Mouse (Mus musculus) lung, postnatal 0 days (tissue): ENCODE measurements around the gene Hkdc1. TPM values are rescaled to one million over a fixed set of nuclear protein-coding genes. Genes with fewer than 3 reads are reported as not detected.

ENCODE experiments used
- ATAC-seq: fragments of 200-750 bp; cut with Nextera tagmentation; 2 replicates; pipeline ENCODE4 v1.8.0; 2017; ENCODE audit warnings: moderate library complexity
- DNase-seq: peaks from one replicate; pipeline ENCODE4 v3.0.0-alpha.2; 2016; ENCODE audit warnings: low spot score
- H3K27ac ChIP-seq: fragments of 300-500 bp; sonication (generic); 2 replicates; pipeline ENCODE4 v1.5.1; 2014; ENCODE audit warnings: antibody characterized with exemption, mild to moderate bottlenecking, low read length, mixed read lengths
- H3K27me3 ChIP-seq: fragments of 300-500 bp; sonication (generic); replicated peaks from 2 replicates; pipeline ENCODE4 v1.6.1; 2014; ENCODE audit warnings: low read length, mixed read lengths; ENCODE audit not compliant: insufficient read depth
- H3K36me3 ChIP-seq: fragments of 300-500 bp; sonication (generic); 2 replicates; pipeline ENCODE4 v1.6.1; 2014; ENCODE audit warnings: low read length, mixed read lengths; ENCODE audit not compliant: insufficient read depth
- H3K4me1 ChIP-seq: fragments of 300-500 bp; sonication (generic); 2 replicates; pipeline ENCODE4 v1.6.1; 2014; ENCODE audit warnings: antibody characterized with exemption, low read depth, low read length, mixed read lengths; ENCODE audit not compliant: insufficient read depth
- H3K4me2 ChIP-seq: fragments of 300-500 bp; sonication (generic); replicated peaks from 2 replicates; pipeline ENCODE4 v1.6.1; 2014; ENCODE audit warnings: low read depth, mild to moderate bottlenecking, low read length, moderate library complexity, mixed read lengths
- H3K4me3 ChIP-seq: fragments of 300-500 bp; sonication (generic); 2 replicates; pipeline ENCODE4 v1.5.1; 2014; ENCODE audit warnings: low read depth, low read length
- H3K9ac ChIP-seq: fragments of 300-500 bp; sonication (generic); replicated peaks from 2 replicates; pipeline ENCODE4 v1.6.1; 2014; ENCODE audit warnings: low read depth, mild to moderate bottlenecking
- H3K9me3 ChIP-seq: fragments of 300-500 bp; sonication (generic); 2 replicates; pipeline ENCODE4 v1.6.1; 2016; ENCODE audit warnings: low read length, mixed read lengths
- CTCF ChIP-seq: IDR thresholded peaks from 2 replicates; pipeline ENCODE4 v1.5.1; 2016; ENCODE audit warnings: antibody characterized with exemption, mild to moderate bottlenecking
- EP300 ChIP-seq: IDR thresholded peaks from 2 replicates; pipeline ENCODE4 v1.6.1; 2016; ENCODE audit warnings: antibody characterized with exemption, mild to moderate bottlenecking, control low read depth
- WGBS: fragments of 180-500 bp; shearing (Covaris S2); extraction: QIAGEN DNeasy Blood & Tissue Kit; methylation state at CpG from one replicate; pipeline ENCODE4 v1.1.7; 2014; 5-methylcytosine and 5-hydroxymethylcytosine counted together
- polyA plus RNA-seq: library from polyadenylated mRNA; unstranded; fragments of >200 nt; fragmentation: Nextera tagmentation; extraction: Ambion mirVana; gene quantifications from 2 replicates; pipeline ENCODE4 v1.2.1, GENCODE M21; 2015

Hkdc1 gene
- polyA plus RNA-seq, 1 experiment from 2014 or later, result 8.1 TPM

- Histone ChIP-seq H3K27me3 (no peaks in the 10 kb centered on the region), H3K9ac (no peak overlapping the region), H3K9me3 (no peaks in the 10 kb centered on the region), H3K27ac (no peak overlapping the region), H3K4me3 (no peak overlapping the region), H3K4me2 (no peak overlapping the region), H3K4me1 (no peaks in the 10 kb centered on the region), H3K36me3 (no peaks in the 10 kb centered on the region)
- 77% methylated on average over 19 of the region's 19 CpGs for WGBS
- DNase-seq, result no peak
- no peak for ATAC-seq
- TF ChIP-seq CTCF, result no peak
- no peak for TF ChIP-seq EP300
Measured at GRCm38 (mm10) chr10:62401641-62402111, 20.6 kb downstream of the Hkdc1 start.

DNA sequence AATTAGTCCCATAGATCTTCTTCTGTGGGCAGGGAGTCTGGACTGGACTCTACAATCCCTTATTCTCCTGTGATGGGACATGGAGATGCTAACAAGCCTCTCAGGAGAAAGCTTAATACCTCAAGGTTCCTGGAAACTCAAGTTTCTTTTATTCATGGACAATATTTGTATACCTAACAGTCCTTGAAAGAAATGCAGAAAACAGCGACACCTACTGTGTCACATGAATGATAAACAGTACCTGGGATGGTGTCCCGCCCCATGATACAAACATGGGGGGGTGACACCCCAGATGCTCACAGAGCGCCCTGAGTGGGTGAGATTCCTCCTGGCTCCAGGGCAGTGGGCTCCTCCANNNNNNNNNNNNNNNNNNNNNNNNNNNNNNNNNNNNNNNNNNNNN is 39.3 kb downstream of the Hkdc1 start:
- ATAC-seq, result no peak
- Histone ChIP-seq H3K4me3 (no peak overlapping the region), H3K27me3 (no peaks in the 10 kb centered on the region), H3K27ac (no peak overlapping the region), H3K9ac (no peak overlapping the region), H3K4me1 (no peaks in the 10 kb centered on the region), H3K9me3 (no peaks in the 10 kb centered on the region), H3K4me2 (no peak overlapping the region), H3K36me3 (no peaks in the 10 kb centered on the region)
- 82% methylated on average over 3 of the region's 3 CpGs for whole genome bisulfite sequencing
- TF ChIP-seq CTCF (no peak), EP300 (no peak)
- DNase-seq, result no peak

DNA sequence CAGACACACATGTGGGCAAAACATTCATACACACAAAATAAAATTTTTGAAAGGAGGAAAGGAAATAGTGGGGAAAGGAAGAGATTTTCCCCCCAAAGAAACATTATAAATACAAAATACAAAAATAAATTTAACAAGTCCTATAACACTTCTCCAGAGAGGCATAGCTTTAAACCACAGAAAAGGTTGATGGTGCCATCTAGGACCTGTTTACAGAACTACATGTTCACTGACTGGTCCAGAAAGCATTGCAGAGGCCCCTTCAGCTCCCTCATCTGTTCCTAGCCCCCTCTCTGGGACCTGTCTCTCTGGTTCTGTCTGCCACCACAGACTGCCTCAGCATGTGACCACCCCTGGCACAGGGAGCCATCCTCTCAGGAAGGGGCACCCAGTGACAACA is 41.4 kb downstream of the Hkdc1 start:
- Histone ChIP-seq H3K36me3 (no peaks in the 10 kb centered on the region), H3K9me3 (no peaks in the 10 kb centered on the region), H3K4me3 (no peak overlapping the region), H3K27me3 (no peaks in the 10 kb centered on the region), H3K4me2 (no peak overlapping the region), H3K4me1 (no peaks in the 10 kb centered on the region), H3K9ac (no peak overlapping the region), H3K27ac (no peak overlapping the region)
- ATAC-seq (no peak), DNase-seq (no peak)
- peak; percentile 51 for TF ChIP-seq CTCF
- no peak for TF ChIP-seq EP300

DNA sequence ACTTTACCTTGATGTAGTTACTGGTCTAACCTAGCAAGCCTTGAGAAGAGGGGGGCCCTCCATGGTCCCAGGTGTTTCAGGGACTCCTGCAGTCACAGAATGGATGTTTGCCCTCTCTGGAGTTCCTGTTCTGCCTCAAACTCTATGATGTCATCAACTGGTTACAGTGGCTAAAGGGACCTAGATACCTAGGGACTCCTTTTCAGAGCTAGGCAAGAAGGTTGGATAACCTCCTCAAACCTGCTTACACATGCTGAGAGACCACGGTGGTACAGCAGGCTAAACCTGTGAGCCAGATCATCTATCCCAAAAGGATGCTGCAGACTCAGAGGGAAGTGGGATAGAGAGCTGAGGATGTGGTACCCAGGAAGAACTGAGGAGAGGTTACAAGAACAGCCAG is 42.5 kb downstream of the Hkdc1 start, which contains the start of gene Hk1:
Hk1 (minus strand) TSS at position 101 of the 400 bp plus-strand sequence.
- Histone ChIP-seq H3K4me2 (no peak within 1 kb of the TSS), H3K4me1 (no peaks in the 10 kb centered on the region), H3K9me3 (no peaks in the 10 kb centered on the region), H3K4me3 (no peak within 1 kb of the TSS), H3K27me3 (no peaks in the 10 kb centered on the region), H3K27ac (no peak within 1 kb of the TSS), H3K9ac (no peak within 1 kb of the TSS), H3K36me3 (no peaks in the 10 kb centered on the region)
- 80% methylated on average over 1 of the region's 1 CpGs for WGBS
- no peak for ATAC-seq
- no peak for DNase-seq
- TF ChIP-seq CTCF, result no peak
- no peak for TF ChIP-seq EP300

- Histone ChIP-seq H3K36me3 (no peaks in the 10 kb centered on the region), H3K9ac (no peak overlapping the region), H3K4me3 (no peak overlapping the region), H3K9me3 (no peaks in the 10 kb centered on the region), H3K27me3 (no peaks in the 10 kb centered on the region), H3K27ac (no peak overlapping the region), H3K4me2 (no peak overlapping the region), H3K4me1 (no peaks in the 10 kb centered on the region)
- TF ChIP-seq CTCF (peak; percentile 36; the same call in 1 of the 2 replicates), EP300 (no peak)
- 88% methylated on average over 7 of the region's 7 CpGs for WGBS
- ATAC-seq (no peak), DNase-seq (no peak)
Measured at GRCm38 (mm10) chr10:62358827-62359226, 63.5 kb downstream of the Hkdc1 start.

GRCm38 (mm10) chr10:62356105-62356730 is 66.1 kb downstream of the Hkdc1 start:
- no peak for DNase-seq

More at GRCm38 (mm10) chr10:62356105-62356730, 66.1 kb downstream of the Hkdc1 start:
- H3K36me3 ChIP-seq, result no peaks in the 10 kb centered on the region
- no peak overlapping the region for H3K9ac ChIP-seq
- no peak for ATAC-seq
- H3K27me3 ChIP-seq, result no peaks in the 10 kb centered on the region
- 72% methylated on average over 17 of the region's 17 CpGs for WGBS
- no peaks in the 10 kb centered on the region for H3K4me1 ChIP-seq
- H3K9me3 ChIP-seq, result no peaks in the 10 kb centered on the region
- H3K27ac ChIP-seq, result no peak overlapping the region
- no peak overlapping the region for H3K4me3 ChIP-seq
- no peak for TF ChIP-seq EP300
- TF ChIP-seq CTCF, result no peak
- H3K4me2 ChIP-seq, result no peak overlapping the region
